Mouse (Mus musculus) CH12.LX (cell line): ENCODE data around the gene Sema5b. TPM values are rescaled to one million over a fixed set of nuclear protein-coding genes. Genes with fewer than 3 reads are reported as not detected.

ENCODE experiments used
- DNase-seq: peaks from one replicate; pipeline ENCODE4 v3.0.0-alpha.2; 2013; ENCODE audit errors: extremely low read depth
- H3K27ac ChIP-seq: 2 replicates; pipeline ENCODE4 v1.5.1; 2012; ENCODE audit warnings: low read depth, mild to moderate bottlenecking, control low read depth, moderate library complexity; ENCODE audit not compliant: insufficient read depth
- H3K27me3 ChIP-seq: replicated peaks from 2 replicates; pipeline ENCODE3; 2012; ENCODE audit warnings: inconsistent platforms
- H3K36me3 ChIP-seq, 2 experiments: replicated peaks in 1 of 2; 2 replicates each; pipeline versions ENCODE3 to v1.6.1; 2012; ENCODE audit warnings: inconsistent platforms in 1 of 2, low read length in 1 of 2, mild to moderate bottlenecking in 1 of 2, mixed read lengths in 1 of 2, moderate library complexity in 1 of 2; ENCODE audit not compliant: control insufficient read depth in 1 of 2, insufficient read depth in 1 of 2
- H3K4me1 ChIP-seq, 2 experiments: 2 replicates each; pipeline ENCODE4 v1.6.1; 2012; ENCODE audit warnings: inconsistent platforms in 1 of 2, moderate library complexity in 1 of 2; ENCODE audit not compliant: insufficient read depth in 2 of 2, control insufficient read depth in 1 of 2
- H3K4me2 ChIP-seq: 2 replicates; pipeline ENCODE4 v1.6.1; 2012; ENCODE audit warnings: low read depth, mild to moderate bottlenecking, control low read depth; ENCODE audit not compliant: poor library complexity, insufficient read depth, severe bottlenecking
- H3K4me3 ChIP-seq, 3 experiments: fragments of 150-350 bp in 1 of 3; sonication (generic) in 1 of 3; replicated peaks in 1 of 3; 2 replicates each; pipeline versions ENCODE3 to v1.5.1; 2011 to 2012; ENCODE audit warnings: low read depth in 2 of 3, low read length in 2 of 3, mild to moderate bottlenecking in 2 of 3, moderate library complexity in 2 of 3, control low read depth in 1 of 3, improper control_type of control experiment in 1 of 3, inconsistent platforms in 1 of 3, mixed read lengths in 1 of 3; ENCODE audit not compliant: poor library complexity in 1 of 3
- H3K79me2 ChIP-seq: replicated peaks from 2 replicates; pipeline ENCODE4 v1.6.1; 2012; ENCODE audit warnings: mild to moderate bottlenecking, moderate library complexity; ENCODE audit not compliant: control insufficient read depth, poor library complexity, insufficient read depth, severe bottlenecking; ENCODE audit errors: extremely low read depth
- H3K9ac ChIP-seq: 2 replicates; pipeline ENCODE4 v1.6.1; 2012; ENCODE audit warnings: low read depth, mild to moderate bottlenecking, control low read depth, moderate library complexity; ENCODE audit not compliant: insufficient read depth
- H3K9me3 ChIP-seq: replicated peaks from 2 replicates; pipeline ENCODE3; 2012; ENCODE audit warnings: low read length, inconsistent platforms, mixed read lengths
- CHD2 ChIP-seq: IDR thresholded peaks from 2 replicates; pipeline ENCODE4 v1.6.1; 2011; ENCODE audit warnings: low read length, improper control_type of control experiment
- CTCF ChIP-seq, 2 experiments: IDR thresholded peaks in 1 of 2; conservative IDR thresholded peaks in 1 of 2; 2 replicates each; pipeline ENCODE4 v1.5.1; 2011 to 2012; ENCODE audit warnings: low read depth in 2 of 2, low read length in 2 of 2, improper control_type of control experiment in 1 of 2, inconsistent platforms in 1 of 2, mild to moderate bottlenecking in 1 of 2, moderate library complexity in 1 of 2
- E2F4 ChIP-seq: IDR thresholded peaks from 2 replicates; pipeline ENCODE4 v1.6.1; 2011; ENCODE audit warnings: low read depth, low read length, improper control_type of control experiment; ENCODE audit not compliant: insufficient replicate concordance
- ELF1 ChIP-seq: IDR thresholded peaks from 2 replicates; pipeline ENCODE4 v1.6.1; 2014; ENCODE audit warnings: low read depth, mild to moderate bottlenecking, inconsistent platforms, low read length, improper control_type of control experiment
- EP300 ChIP-seq: IDR thresholded peaks from 2 replicates; pipeline ENCODE4 v1.6.1; 2011; ENCODE audit warnings: low read length, improper control_type of control experiment
- GABPA ChIP-seq: IDR thresholded peaks from 2 replicates; pipeline ENCODE4 v1.6.1; 2012; ENCODE audit warnings: low read depth, low read length, improper control_type of control experiment, inconsistent platforms; ENCODE audit not compliant: insufficient replicate concordance
- KAT2A ChIP-seq: IDR thresholded peaks from 2 replicates; pipeline ENCODE4 v1.6.1; 2012; ENCODE audit warnings: low read length, improper control_type of control experiment, inconsistent platforms; ENCODE audit not compliant: insufficient replicate concordance
- MEF2A ChIP-seq: IDR thresholded peaks from 2 replicates; pipeline ENCODE4 v1.6.1; 2014; ENCODE audit warnings: low read depth, mild to moderate bottlenecking, inconsistent platforms, low read length, improper control_type of control experiment, borderline replicate concordance
- MXI1 ChIP-seq: IDR thresholded peaks from 2 replicates; pipeline ENCODE4 v1.6.1; 2011; ENCODE audit warnings: mild to moderate bottlenecking, low read depth, low read length, improper control_type of control experiment
- MYC ChIP-seq: IDR thresholded peaks from 2 replicates; pipeline ENCODE4 v1.6.1; 2011; ENCODE audit warnings: low read depth, mild to moderate bottlenecking, improper control_type of control experiment, low read length
- NRF1 ChIP-seq: IDR thresholded peaks from 2 replicates; pipeline ENCODE4 v1.6.1; 2014; ENCODE audit warnings: low read depth, mild to moderate bottlenecking, inconsistent platforms, low read length, improper control_type of control experiment, moderate library complexity
- PAX5 ChIP-seq: IDR thresholded peaks from 2 replicates; pipeline ENCODE4 v1.6.1; 2012; ENCODE audit warnings: low read length, inconsistent platforms, mixed read lengths
- RAD21 ChIP-seq: IDR thresholded peaks from 2 replicates; pipeline ENCODE4 v1.6.1; 2011; ENCODE audit warnings: low read depth, mild to moderate bottlenecking, low read length, improper control_type of control experiment, moderate library complexity
- SIN3A ChIP-seq: IDR thresholded peaks from 2 replicates; pipeline ENCODE4 v1.6.1; 2012; ENCODE audit warnings: low read length, improper control_type of control experiment, inconsistent platforms
- USF1 ChIP-seq: IDR thresholded peaks from 2 replicates; pipeline ENCODE4 v1.6.1; 2014; ENCODE audit warnings: low read depth, mild to moderate bottlenecking, inconsistent platforms, low read length, improper control_type of control experiment
- ZMIZ1 ChIP-seq: IDR thresholded peaks from 2 replicates; pipeline ENCODE4 v1.6.1; 2012; ENCODE audit warnings: low read depth, mild to moderate bottlenecking, inconsistent platforms, low read length, improper control_type of control experiment
- dilution Hi-C: fragments of 300-500 bp; cut with MboI; formaldehyde crosslinking; loops from 2 replicates; pipeline ENCODE4 v1.14.3; 2020; ENCODE audit warnings: low sequenced_read_pairs; ENCODE audit not compliant: extremely low pct_unique_long_range_greater_than_20kb, extremely low pct_ligation_motif_present
- in situ Hi-C: fragments of 300-500 bp; cut with MboI; formaldehyde crosslinking; loops from 3 replicates; pipeline ENCODE4 v1.14.3; 2019; ENCODE audit warnings: low sequenced_read_pairs, low pct_ligation_motif_present, low pct_unique_long_range_greater_than_20kb, mixed read lengths
- polyA plus RNA-seq: library from polyadenylated mRNA; unstranded; fragments of >175 nt; gene quantifications from 2 replicates; pipeline ENCODE4 v1.2.1, GENCODE M21; 2012; ENCODE audit warnings: low read depth; ENCODE audit not compliant: insufficient read length
- total RNA-seq, 2 experiments: library from RNA; depleted of rRNA; stranded (reverse); fragments of 300-350 nt in 1 of 2; fragments of >200 nt in 1 of 2; gene quantifications; 2 replicates each; pipeline ENCODE4 v1.2.3; 2012 to 2014

Gene Sema5b
- 0.04 TPM in 1 of 2 replicates, not detected in the other for total RNA-seq (2012; rRNA removed)
- total RNA-seq (2014; rRNA removed): not detected in 2 replicates
- polyA plus RNA-seq: not detected in 2 replicates

DNA sequence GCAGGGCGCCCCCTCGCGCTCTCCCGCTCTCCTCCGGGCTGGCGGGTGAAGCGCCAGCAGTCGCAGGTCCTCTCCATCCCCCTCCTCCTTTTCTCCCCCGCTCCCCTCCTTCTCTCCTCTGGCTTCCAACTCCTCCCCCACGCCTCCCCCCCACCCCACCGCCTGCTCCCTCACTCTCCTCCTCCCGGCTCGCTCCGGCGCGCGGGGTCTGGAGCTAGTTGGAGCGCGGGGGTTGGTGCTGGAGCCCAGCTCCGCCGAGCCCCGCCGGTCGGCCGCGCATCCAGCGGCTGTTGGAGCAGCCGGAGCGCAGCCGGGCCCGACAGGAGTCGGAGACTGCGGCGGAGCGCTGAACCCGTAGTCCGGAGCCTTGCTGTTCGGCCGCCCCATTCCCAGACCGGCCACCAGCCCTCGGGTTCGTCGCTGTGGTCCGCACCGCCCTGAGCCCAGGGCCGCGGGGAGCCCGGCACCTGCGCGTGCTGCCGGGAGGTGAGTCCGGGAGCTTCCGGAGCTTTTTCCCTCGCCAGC is at the start of gene Sema5b:
TSS of gene Sema5b (plus strand) at position 29 of the 525 bp plus-strand sequence.
- H3K4me1 ChIP-seq: no peaks in the 10 kb centered on the region
- peaks cover 74% of the 10 kb centered on the region for H3K27me3 ChIP-seq
- dilution Hi-C loops (no loop called here), in situ Hi-C loops (loop anchor here (10.0 kb wide), 1 partner anchor 84 kb away; no protein-coding TSS in a partner anchor)
- H3K9ac ChIP-seq: no peak within 1 kb of the TSS
- H3K36me3 ChIP-seq: no peaks in the 10 kb centered on the region
- no peaks in the 10 kb centered on the region for H3K79me2 ChIP-seq
- no peak for DNase-seq
- H3K27ac ChIP-seq: no peak within 1 kb of the TSS
- peaks cover 14% of the 10 kb centered on the region for H3K9me3 ChIP-seq
- no peak within 1 kb of the TSS for H3K4me3 ChIP-seq
- no peak within 1 kb of the TSS for H3K4me2 ChIP-seq
- TF ChIP-seq KAT2A (no peak), MYC (no peak), CHD2 (no peak), EP300 (no peak), E2F4 (no peak), CTCF (conservative IDR thresholded peaks at IDR 0.05 in 1 of 2, IDR thresholded peaks at IDR 0.05 in 1 of 2; ENCODE audit: low read depth in 2 of 2, low read length in 2 of 2) (no peak), PAX5 (no peak), RAD21 (no peak)

DNA sequence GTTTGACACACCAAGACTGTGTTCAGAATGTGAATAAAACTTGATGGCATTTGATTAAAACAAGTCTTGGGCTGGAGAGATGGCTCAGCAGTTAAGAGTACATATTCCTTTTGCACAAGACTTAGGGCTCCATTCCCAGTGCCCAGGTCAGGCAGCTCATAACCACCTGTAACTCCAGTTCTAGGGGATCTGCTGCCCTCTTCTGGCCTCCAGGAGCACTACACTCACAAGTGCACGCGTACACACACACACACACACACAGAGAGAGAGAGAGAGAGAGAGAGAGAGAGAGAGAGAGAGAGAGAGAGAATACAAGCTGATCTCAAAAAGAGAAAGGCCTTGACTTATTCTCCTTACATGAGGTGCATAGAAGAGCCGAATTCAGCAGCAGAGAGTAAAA is 40.6 kb upstream of the Sema5b start:
- in situ Hi-C loops (no loop called here), dilution Hi-C loops (no loop called here)
- Histone ChIP-seq H3K27ac (no peak overlapping the region), H3K4me1 (no peaks in the 10 kb centered on the region), H3K79me2 (no peaks in the 10 kb centered on the region), H3K36me3 (no peaks in the 10 kb centered on the region), H3K4me3 (no peak overlapping the region), H3K9me3 (peaks cover 25% of the 10 kb centered on the region), H3K9ac (no peak overlapping the region), H3K4me2 (no peak overlapping the region), H3K27me3 (peaks cover 66% of the 10 kb centered on the region)
- no peak for TF ChIP-seq MXI1
- no peak for TF ChIP-seq NRF1
- no peak for TF ChIP-seq MEF2A
- TF ChIP-seq CHD2: no peak
- no peak for TF ChIP-seq USF1
- TF ChIP-seq SIN3A: no peak
- no peak for TF ChIP-seq ELF1
- no peak for TF ChIP-seq EP300
- no peak for TF ChIP-seq ZMIZ1
- no peak for TF ChIP-seq GABPA
- TF ChIP-seq CTCF (conservative IDR thresholded peaks at IDR 0.05 in 1 of 2, IDR thresholded peaks at IDR 0.05 in 1 of 2; ENCODE audit: low read depth in 2 of 2, low read length in 2 of 2): no peak
- no peak for TF ChIP-seq E2F4
- no peak for DNase-seq
